Mouse (Mus musculus) MEL (cell line): ENCODE results near the gene Gm40193. TPM values are rescaled to one million over a fixed set of nuclear protein-coding genes. Genes with fewer than 3 reads are reported as not detected.

Experiments
- DNase-seq: peaks from one replicate; pipeline ENCODE4 v3.0.0; 2011; ENCODE audit warnings: low read depth, low spot score
- H3K27ac ChIP-seq: 2 replicates; pipeline ENCODE4 v1.5.1; 2012; ENCODE audit warnings: low read depth, mild to moderate bottlenecking, control low read depth, low read length, moderate library complexity; ENCODE audit not compliant: control insufficient read depth
- H3K27me3 ChIP-seq, 2 experiments: fragments of 150-350 bp in 1 of 2; sonication (generic) in 1 of 2; 2 replicates each; pipeline ENCODE4 v1.6.1; 2012; ENCODE audit warnings: low read length in 2 of 2, mild to moderate bottlenecking in 2 of 2, improper control_type of control experiment in 1 of 2, moderate library complexity in 1 of 2; ENCODE audit not compliant: insufficient read depth in 2 of 2, control insufficient read depth in 1 of 2
- H3K36me3 ChIP-seq, 2 experiments: 2 replicates each; pipeline ENCODE4 v1.6.1; 2012 to 2014; ENCODE audit warnings: low read length in 2 of 2, improper control_type of control experiment in 1 of 2, inconsistent platforms in 1 of 2, mild to moderate bottlenecking in 1 of 2; ENCODE audit not compliant: insufficient read depth in 2 of 2, control insufficient read depth in 1 of 2
- H3K4me1 ChIP-seq, 2 experiments: fragments of 150-350 bp in 1 of 2; sonication (generic) in 1 of 2; 2 replicates each; pipeline ENCODE4 v1.6.1; 2012; ENCODE audit warnings: low read length in 2 of 2, improper control_type of control experiment in 1 of 2, mild to moderate bottlenecking in 1 of 2; ENCODE audit not compliant: insufficient read depth in 2 of 2, control insufficient read depth in 1 of 2
- H3K4me3 ChIP-seq, 2 experiments: fragments of 150-350 bp in 1 of 2; sonication (generic) in 1 of 2; 2 replicates each; pipeline ENCODE4 v1.5.1; 2012; ENCODE audit warnings: low read depth in 2 of 2, low read length in 2 of 2, mild to moderate bottlenecking in 2 of 2, moderate library complexity in 2 of 2, control low read depth in 1 of 2, improper control_type of control experiment in 1 of 2; ENCODE audit not compliant: control insufficient read depth in 1 of 2, insufficient read depth in 1 of 2
- H3K79me2 ChIP-seq: 2 replicates; pipeline ENCODE4 v1.6.1; 2012; ENCODE audit warnings: mild to moderate bottlenecking, low read length, moderate library complexity; ENCODE audit not compliant: control insufficient read depth, poor library complexity, insufficient read depth
- H3K9ac ChIP-seq: 2 replicates; pipeline ENCODE4 v1.6.1; 2012; ENCODE audit warnings: low read depth, mild to moderate bottlenecking, control low read depth, low read length, moderate library complexity; ENCODE audit not compliant: control insufficient read depth, poor library complexity, severe bottlenecking
- H3K9me3 ChIP-seq: fragments of 150-350 bp; sonication (generic); replicated peaks from 2 replicates; pipeline ENCODE4 v1.6.1; 2012; ENCODE audit warnings: mild to moderate bottlenecking, low read length, improper control_type of control experiment, moderate library complexity; ENCODE audit not compliant: insufficient read depth
- CHD2 ChIP-seq: IDR thresholded peaks from 2 replicates; pipeline ENCODE4 v1.6.1; 2011; ENCODE audit warnings: low read length, improper control_type of control experiment
- EP300 ChIP-seq, 2 experiments: IDR thresholded peaks; 2 replicates each; pipeline ENCODE4 v1.6.1; 2011; ENCODE audit warnings: improper control_type of control experiment in 2 of 2, low read length in 2 of 2, low read depth in 1 of 2, mild to moderate bottlenecking in 1 of 2
- ETS1 ChIP-seq: IDR thresholded peaks from 2 replicates; pipeline ENCODE4 v1.6.1; 2012; ENCODE audit warnings: low read depth, mild to moderate bottlenecking, inconsistent platforms, low read length, improper control_type of control experiment, moderate library complexity
- KAT2A ChIP-seq: conservative IDR thresholded peaks from 2 replicates; pipeline ENCODE4 v1.6.1; 2012; ENCODE audit warnings: low read depth, low read length, improper control_type of control experiment, inconsistent platforms
- MAX ChIP-seq: IDR thresholded peaks from 2 replicates; pipeline ENCODE4 v1.6.1; 2011; ENCODE audit warnings: low read length, improper control_type of control experiment
- MAZ ChIP-seq: IDR thresholded peaks from 2 replicates; pipeline ENCODE4 v1.6.1; 2012; ENCODE audit warnings: low read depth, mild to moderate bottlenecking, inconsistent platforms, low read length, improper control_type of control experiment
- MEF2A ChIP-seq: IDR thresholded peaks from 2 replicates; pipeline ENCODE4 v1.6.1; 2014; ENCODE audit warnings: low read depth, mild to moderate bottlenecking, inconsistent platforms, low read length, improper control_type of control experiment; ENCODE audit not compliant: poor library complexity, insufficient replicate concordance, severe bottlenecking; ENCODE audit errors: extremely low read depth
- MXI1 ChIP-seq: IDR thresholded peaks from 2 replicates; pipeline ENCODE4 v1.6.1; 2011; ENCODE audit warnings: mild to moderate bottlenecking, low read depth, low read length, improper control_type of control experiment
- MYC ChIP-seq: IDR thresholded peaks from 2 replicates; pipeline ENCODE4 v1.6.1; 2011; ENCODE audit warnings: low read depth, mild to moderate bottlenecking, low read length, improper control_type of control experiment, moderate library complexity
- POLR2A ChIP-seq, 2 experiments: IDR thresholded peaks; 2 replicates each; pipeline ENCODE4 v1.6.1; 2011 to 2012; ENCODE audit warnings: low read length in 2 of 2, mild to moderate bottlenecking in 2 of 2, control low read depth in 1 of 2, improper control_type of control experiment in 1 of 2, low read depth in 1 of 2, moderate library complexity in 1 of 2; ENCODE audit not compliant: control insufficient read depth in 1 of 2, insufficient read depth in 1 of 2, poor library complexity in 1 of 2
- RAD21 ChIP-seq: IDR thresholded peaks from 2 replicates; pipeline ENCODE4 v1.6.1; 2011; ENCODE audit warnings: mild to moderate bottlenecking, low read depth, low read length, improper control_type of control experiment
- RCOR1 ChIP-seq: IDR thresholded peaks from 2 replicates; pipeline ENCODE4 v1.6.1; 2012; ENCODE audit warnings: low read depth, mild to moderate bottlenecking, inconsistent platforms, low read length, improper control_type of control experiment
- TCF12 ChIP-seq: IDR thresholded peaks from 2 replicates; pipeline ENCODE4 v1.6.1; 2014; ENCODE audit warnings: low read depth, mild to moderate bottlenecking, inconsistent platforms, low read length, improper control_type of control experiment, moderate library complexity
- USF2 ChIP-seq, 2 experiments: IDR thresholded peaks; 2 replicates each; pipeline ENCODE4 v1.6.1; 2011 to 2012; ENCODE audit warnings: improper control_type of control experiment in 2 of 2, low read length in 2 of 2, borderline replicate concordance in 1 of 2, inconsistent platforms in 1 of 2, low read depth in 1 of 2, mild to moderate bottlenecking in 1 of 2; ENCODE audit not compliant: insufficient read depth in 1 of 2
- ZKSCAN1 ChIP-seq: IDR thresholded peaks from 2 replicates; pipeline ENCODE4 v1.6.1; 2012; ENCODE audit warnings: low read depth, mild to moderate bottlenecking, inconsistent platforms, low read length, improper control_type of control experiment, moderate library complexity
- ZMIZ1 ChIP-seq: IDR thresholded peaks from 2 replicates; pipeline ENCODE4 v1.6.1; 2012; ENCODE audit warnings: low read depth, mild to moderate bottlenecking, inconsistent platforms, low read length, improper control_type of control experiment, moderate library complexity
- ZNF384 ChIP-seq: IDR thresholded peaks from 2 replicates; pipeline ENCODE4 v1.6.1; 2012; ENCODE audit warnings: low read depth, mild to moderate bottlenecking, inconsistent platforms, low read length, improper control_type of control experiment
- polyA plus RNA-seq, 2 experiments: library from polyadenylated mRNA; stranded (reverse) in 1 of 2; unstranded in 1 of 2; fragments of >175 nt in 1 of 2; fragments of >200 nt in 1 of 2; gene quantifications; 2 replicates each; pipeline versions ENCODE4 v1.2.1 to v1.2.4; 2012; ENCODE audit warnings: low replicate concordance in 2 of 2, low read depth in 1 of 2; ENCODE audit not compliant: insufficient read length in 2 of 2, insufficient read depth in 1 of 2, missing spikeins in 1 of 2
- total RNA-seq: library from RNA; depleted of rRNA; stranded (reverse); fragments of 300-350 nt; gene quantifications from 2 replicates; pipeline ENCODE4 v1.2.3, GENCODE M21; 2012

The Gm40193 gene
- total and polyA plus RNA-seq, 3 experiments = not detected

DNA sequence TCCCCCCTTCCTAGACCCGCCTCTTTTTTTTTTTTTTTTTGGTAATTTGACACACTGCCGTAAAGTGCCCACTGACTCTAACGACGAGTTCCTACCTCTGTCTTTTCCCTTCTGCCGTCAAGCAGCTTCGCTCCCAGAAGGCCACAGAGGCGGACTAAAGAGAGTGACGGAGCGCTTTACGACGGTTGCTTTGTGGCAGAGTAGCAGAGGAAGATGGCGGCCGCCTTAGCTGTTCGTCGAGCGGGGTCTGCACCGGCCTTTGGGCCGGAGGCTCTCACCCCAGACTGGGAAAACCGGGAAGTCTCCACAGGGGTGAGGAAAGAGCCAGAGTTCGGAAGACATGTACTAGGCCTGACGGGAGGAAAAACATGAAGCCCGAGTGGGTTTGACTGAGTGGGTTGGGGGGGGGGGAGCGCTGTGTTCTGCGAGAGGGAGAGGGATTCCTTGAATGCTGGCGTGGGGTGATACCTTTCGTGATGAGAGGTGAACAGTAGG lies 7.5 kb downstream of the Gm40193 start, which contains the start of gene Psmb6 (continued):
- TF ChIP-seq EP300 (IDR thresholded peaks at IDR 0.05; ENCODE audit: low read depth in 1 of 2, low read length in 2 of 2) (peak in 1 of 2 experiments; percentile 47; a peak in 1 of 4 replicates), MAZ (peak; percentile 91), KAT2A (peak; percentile 98), MYC (peak; percentile 74; the same call in 1 of the 2 replicates), TCF12 (peak; percentile 76), CHD2 (peak; percentile 42; the same call in 1 of the 2 replicates), RAD21 (no peak), MAX (peak; percentile 44; the same call in 1 of the 2 replicates), ZMIZ1 (peak; percentile 95), MXI1 (peak; percentile 90), RCOR1 (0 out of 2 replicates have a peak, but pooled peaks have one; percentile 15), USF2 (IDR thresholded peaks at IDR 0.05; ENCODE audit: borderline replicate concordance in 1 of 2, insufficient read depth in 1 of 2, low read depth in 1 of 2, low read length in 2 of 2) (no peak), MEF2A (0 out of 2 replicates have a peak, but pooled peaks have one; percentile 32), POLR2A (IDR thresholded peaks at IDR 0.05; ENCODE audit: control insufficient read depth in 1 of 2, insufficient read depth in 1 of 2, low read depth in 1 of 2, low read length in 2 of 2, poor library complexity in 1 of 2) (peak; percentile 92 to 97)

DNA sequence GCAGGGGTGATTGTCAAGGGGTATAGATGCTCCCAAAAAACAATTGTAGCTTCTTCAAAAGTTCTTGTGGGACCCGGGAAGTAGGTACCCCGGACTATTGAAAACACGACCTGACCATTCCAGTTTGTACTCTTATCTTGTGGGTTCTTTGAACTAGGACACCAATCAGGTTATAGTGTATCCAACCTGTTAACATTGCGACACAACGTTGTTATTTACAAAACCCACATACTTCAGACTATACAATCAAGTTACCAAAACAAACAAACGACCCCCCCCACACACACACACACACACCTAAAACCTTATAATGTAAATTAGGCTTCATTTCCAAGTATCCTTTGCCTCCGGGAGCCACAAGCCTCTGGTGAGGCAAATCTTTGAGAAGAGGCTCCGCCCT lies 8.0 kb downstream of the Gm40193 start:
- H3K9me3 ChIP-seq = no peaks in the 10 kb centered on the region
- DNase-seq = no peak
- H3K79me2 ChIP-seq = peaks cover 13% of the 10 kb centered on the region
- peaks cover 0 to 7% of the 10 kb centered on the region in 2 experiments; a peak in 1 of 4 replicates for H3K4me1 ChIP-seq
- H3K27me3 ChIP-seq = no peaks in the 10 kb centered on the region
- TF ChIP-seq ETS1 (no peak), ZNF384 (no peak), ZKSCAN1 (no peak), RAD21 (no peak)
- TF ChIP-seq, all 39 proteins: peak for 0
- Histone ChIP-seq H3K36me3 (peaks cover 3 to 5% of the 10 kb centered on the region in 2 experiments; a peak in 3 of 4 replicates), H3K27ac (peak overlapping the region; percentile 36; the same call in 1 of the 2 replicates), H3K9ac (peak overlapping the region; percentile 62), H3K4me3 (peak overlapping the region; percentile 45 to 53)
